8 mouse cellular contexts compared by ENCODE assay signal in genomic region chr11:59809071-59809669, GRCm38 (mm10). TPM values are rescaled to one million over a fixed set of nuclear protein-coding genes. Genes with fewer than 3 reads are reported as not detected.
A peak's percentile ranks its signal among the peaks of the same experiment; 100 is the strongest.
DNase-seq lines count a peak whose midpoint lies in the region; ATAC-seq lines count a peak whose summit lies in the region.

No protein-coding gene starts in this region.

- peak; percentile 71 for ATAC-seq in CD4-positive, CD25-positive, alpha-beta regulatory T cell, adult 4 months
- 0 out of 2 replicates have a peak, but pooled peaks have one; percentile 12 for ATAC-seq in limb, embryonic 12.5 days (ENCODE audit: insufficient number of reproducible peaks, insufficient read depth, low FRiP score, low TSS enrichment, low read depth)
- peak; percentile 8; the same call in 1 of the 2 replicates for ATAC-seq in midbrain, embryonic 13.5 days

- peaks cover 39% of the 10 kb centered on the region for H3K4me1 ChIP-seq in embryonic facial prominence, embryonic 10.5 days
- H3K4me1 ChIP-seq in limb, embryonic 12.5 days (replicated peaks), result peaks cover 11% of the 10 kb centered on the region
- peaks cover 21% of the 10 kb centered on the region for H3K4me1 ChIP-seq in midbrain, embryonic 13.5 days (replicated peaks)

- peak; percentile 72 for DNase-seq in 3T3-L1 (ENCODE audit: low read depth, low spot score)
- no peak for DNase-seq in embryonic facial prominence, embryonic 10.5 days (ENCODE audit: low spot score)
- peak; percentile 21 to 46 for DNase-seq in heart, postnatal 14 days
- DNase-seq in ovary, postnatal 14 days (ENCODE audit: low spot score), result no peak
- no peak for DNase-seq in ovary, adult 18-20 months (ENCODE audit: low spot score)

- peak overlapping the region; percentile 94 for H3K9ac ChIP-seq in limb, embryonic 12.5 days (replicated peaks)
- H3K9ac ChIP-seq in midbrain, embryonic 13.5 days (replicated peaks), result peak overlapping the region; percentile 88

- H3K36me3 ChIP-seq in embryonic facial prominence, embryonic 10.5 days (replicated peaks), result peaks cover 38% of the 10 kb centered on the region
- peaks cover 37% of the 10 kb centered on the region for H3K36me3 ChIP-seq in limb, embryonic 12.5 days
- H3K36me3 ChIP-seq in midbrain, embryonic 13.5 days, result peaks cover 32% of the 10 kb centered on the region

- H3K27ac ChIP-seq in embryonic facial prominence, embryonic 10.5 days (replicated peaks), result peak overlapping the region; percentile 100
- peak overlapping the region; percentile 98 for H3K27ac ChIP-seq in limb, embryonic 12.5 days
- peak overlapping the region; percentile 99 for H3K27ac ChIP-seq in midbrain, embryonic 13.5 days

- WGBS in embryonic facial prominence, embryonic 10.5 days, result under 1% methylated on average over 15 of the region's 15 CpGs
- WGBS in limb, embryonic 12.5 days, result under 1% methylated on average over 15 of the region's 15 CpGs
- under 1% methylated on average over 15 of the region's 15 CpGs for WGBS in midbrain, embryonic 13.5 days

- no peaks in the 10 kb centered on the region for H3K9me3 ChIP-seq in embryonic facial prominence, embryonic 10.5 days
- no peaks in the 10 kb centered on the region for H3K9me3 ChIP-seq in limb, embryonic 12.5 days
- no peaks in the 10 kb centered on the region for H3K9me3 ChIP-seq in midbrain, embryonic 13.5 days

- intact Hi-C loops in heart, postnatal 14 days (cut with DNase I), result no loop called here

- H3K27me3 ChIP-seq in embryonic facial prominence, embryonic 10.5 days (replicated peaks; ENCODE audit: low read depth, poor library complexity, severe bottlenecking), result no peaks in the 10 kb centered on the region
- no peaks in the 10 kb centered on the region for H3K27me3 ChIP-seq in limb, embryonic 12.5 days
- no peaks in the 10 kb centered on the region for H3K27me3 ChIP-seq in midbrain, embryonic 13.5 days

- H3K4me2 ChIP-seq in limb, embryonic 12.5 days, result peak overlapping the region; percentile 90
- H3K4me2 ChIP-seq in midbrain, embryonic 13.5 days (replicated peaks), result peak overlapping the region; percentile 78

- H3K4me3 ChIP-seq in embryonic facial prominence, embryonic 10.5 days, result peak overlapping the region; percentile 85
- peak overlapping the region; percentile 78 for H3K4me3 ChIP-seq in limb, embryonic 12.5 days (replicated peaks)
- H3K4me3 ChIP-seq in midbrain, embryonic 13.5 days (replicated peaks), result peak overlapping the region; percentile 63

RNA-seq across cellular contexts. Expression of gene Flcn, which starts 0.6 kb away (rescaled TPM):
- 10 to 100 TPM; 26.9 to 39.0 TPM for polyA plus RNA-seq in CD4-positive, CD25-positive, alpha-beta regulatory T cell, adult 4 months (2017; shearing (Covaris generic))
- 34.2 and 35.1 TPM in 2 replicates for polyA plus RNA-seq in embryonic facial prominence, embryonic 10.5 days (2016; fragmentation: Nextera tagmentation; extraction: Ambion mirVana)
- total RNA-seq in heart, postnatal 14 days (2021), result 10 to 100 TPM; 42.7 to 43.5 TPM
- 37.4 and 37.5 TPM in 2 replicates for polyA plus RNA-seq in limb, embryonic 12.5 days (2016; fragmentation: Nextera tagmentation; extraction: Ambion mirVana)
- polyA plus RNA-seq in midbrain, embryonic 13.5 days (2015; fragmentation: Nextera tagmentation; extraction: Ambion mirVana), result 38.4 and 41.7 TPM in 2 replicates

RNA-seq across cellular contexts. Expression of gene Pld6, which starts 21.7 kb away (rescaled TPM):
- polyA plus RNA-seq in CD4-positive, CD25-positive, alpha-beta regulatory T cell, adult 4 months (2017; shearing (Covaris generic)), result under 1 TPM in 1 of 2 experiments, not detected in 1; 0.36 TPM
- polyA plus RNA-seq in embryonic facial prominence, embryonic 10.5 days (2016; fragmentation: Nextera tagmentation; extraction: Ambion mirVana), result 4.7 TPM in 2 replicates
- under 1 TPM; 0.54 to 0.76 TPM for total RNA-seq in heart, postnatal 14 days (2021)
- polyA plus RNA-seq in limb, embryonic 12.5 days (2016; fragmentation: Nextera tagmentation; extraction: Ambion mirVana), result 4.5 and 4.7 TPM in 2 replicates
- polyA plus RNA-seq in midbrain, embryonic 13.5 days (2015; fragmentation: Nextera tagmentation; extraction: Ambion mirVana), result 2.4 and 2.7 TPM in 2 replicates

RNA-seq across cellular contexts. Expression of gene Nt5m, which starts 30.1 kb away (rescaled TPM):
- 1 to 10 TPM; 7.3 to 7.8 TPM for polyA plus RNA-seq in CD4-positive, CD25-positive, alpha-beta regulatory T cell, adult 4 months (2017; shearing (Covaris generic))
- 34.3 and 37.3 TPM in 2 replicates for polyA plus RNA-seq in embryonic facial prominence, embryonic 10.5 days (2016; fragmentation: Nextera tagmentation; extraction: Ambion mirVana)
- total RNA-seq in heart, postnatal 14 days (2021), result 10 to 100 TPM; 25.0 to 25.1 TPM
- 36.8 and 39.8 TPM in 2 replicates for polyA plus RNA-seq in limb, embryonic 12.5 days (2016; fragmentation: Nextera tagmentation; extraction: Ambion mirVana)
- 58.6 and 60.5 TPM in 2 replicates for polyA plus RNA-seq in midbrain, embryonic 13.5 days (2015; fragmentation: Nextera tagmentation; extraction: Ambion mirVana)

RNA-seq across cellular contexts. Expression of gene Cops3, which starts 30.5 kb away (rescaled TPM):
- 10 to 100 TPM; 74.8 to 80.6 TPM for polyA plus RNA-seq in CD4-positive, CD25-positive, alpha-beta regulatory T cell, adult 4 months (2017; shearing (Covaris generic))
- 224 and 231 TPM in 2 replicates for polyA plus RNA-seq in embryonic facial prominence, embryonic 10.5 days (2016; fragmentation: Nextera tagmentation; extraction: Ambion mirVana)
- total RNA-seq in heart, postnatal 14 days (2021), result 10 to 100 TPM; 69.5 to 69.9 TPM
- 224 and 232 TPM in 2 replicates for polyA plus RNA-seq in limb, embryonic 12.5 days (2016; fragmentation: Nextera tagmentation; extraction: Ambion mirVana)
- polyA plus RNA-seq in midbrain, embryonic 13.5 days (2015; fragmentation: Nextera tagmentation; extraction: Ambion mirVana), result 218 and 223 TPM in 2 replicates

Comparison
In these comparisons a context has a peak if more than half of its experiments do, and no peak if none do; other contexts are left out.
1. DNase-seq: peak in 3T3-L1 (single experiment) and heart, postnatal 14 days (2 of 2); none in embryonic facial prominence, embryonic 10.5 days (single experiment), ovary, postnatal 14 days (single experiment) and ovary, adult 18-20 months (single experiment).
2. ATAC-seq: peak in every context shown above with its lines; median percentile 71 in CD4-positive, CD25-positive, alpha-beta regulatory T cell, adult 4 months; 12 in limb, embryonic 12.5 days; 8 in midbrain, embryonic 13.5 days.
3. Peak in every context shown above with its lines, with median percentiles within 50 percentile points of each other: H3K27ac ChIP-seq and H3K4me3 ChIP-seq.